Mouse (Mus musculus): ENCODE measurements around the gene Fhl4.

The Fhl4 gene

DNA sequence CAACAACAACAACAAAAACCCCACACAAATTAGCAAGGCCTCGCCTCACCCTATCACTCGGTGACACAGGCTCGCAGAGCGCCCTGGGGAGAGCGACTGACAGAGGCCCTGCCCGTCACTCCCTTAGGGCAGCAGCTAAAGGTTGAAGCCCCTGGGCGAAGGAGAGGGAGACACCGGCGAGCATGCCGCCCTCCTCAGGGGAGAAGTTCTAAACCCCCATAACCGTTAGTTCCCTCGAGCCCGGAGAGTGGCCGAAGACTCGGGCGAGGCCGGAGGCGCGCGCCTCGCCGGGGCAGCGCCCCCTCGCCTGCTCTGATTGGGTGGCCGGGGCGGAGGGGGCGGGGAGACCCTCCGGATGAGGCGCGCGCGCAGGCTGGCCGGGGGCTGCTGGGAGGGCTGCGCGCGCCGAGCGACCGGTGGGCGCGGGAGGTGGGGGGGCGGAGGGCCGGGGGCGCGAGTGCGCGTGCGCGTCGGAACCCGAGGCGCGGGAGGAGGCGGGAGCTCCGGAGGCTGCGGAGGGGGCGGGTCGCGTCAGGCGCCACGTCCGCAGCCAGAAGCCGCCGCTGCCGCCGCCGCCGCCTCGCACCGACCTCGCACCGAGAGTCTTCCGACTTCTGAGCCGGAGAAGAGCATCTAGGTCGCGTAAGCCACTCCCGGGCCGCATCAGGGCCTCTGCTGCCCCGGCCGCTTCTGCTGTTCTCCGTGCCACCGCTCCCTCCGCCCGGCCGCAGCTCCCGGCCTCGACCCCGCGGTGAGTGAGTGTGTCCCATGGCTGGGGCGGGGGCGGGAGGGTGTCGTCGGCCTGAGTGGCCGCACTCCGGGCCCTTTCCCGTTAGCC is at the start of gene Fhl4, which contains the start of gene Tmem263:
Gene Fhl4, minus strand, starts transcription at position 249 of the 838 bp plus-strand sequence.
Gene Tmem263, plus strand, starts transcription at position 381 of the 838 bp plus-strand sequence.
- peak; percentile 60 to 66 for DNase-seq (ENCODE audit: low spot score in 2 of 2)

DNA sequence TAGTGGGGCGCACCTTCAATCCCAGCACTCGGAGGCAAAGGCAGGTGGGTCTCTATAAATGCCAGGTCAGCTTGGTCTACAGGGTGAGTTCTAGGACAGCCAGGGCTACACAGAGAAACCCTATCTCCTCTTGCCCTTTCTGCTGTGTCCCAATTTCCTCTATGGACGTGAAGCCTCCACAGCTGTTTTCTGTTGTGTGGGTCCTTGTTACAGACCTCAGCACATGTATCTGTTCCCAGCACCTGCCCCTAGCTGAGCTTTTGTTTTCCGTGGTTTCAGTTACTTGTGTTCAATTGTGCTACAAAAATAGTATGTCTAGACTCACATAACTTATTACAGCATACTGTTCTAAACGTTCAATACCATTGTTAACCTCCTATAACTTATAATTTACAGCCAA is 46.9 kb upstream of the Fhl4 start:
- no peak for DNase-seq (ENCODE audit: low spot score in 2 of 2)

DNA sequence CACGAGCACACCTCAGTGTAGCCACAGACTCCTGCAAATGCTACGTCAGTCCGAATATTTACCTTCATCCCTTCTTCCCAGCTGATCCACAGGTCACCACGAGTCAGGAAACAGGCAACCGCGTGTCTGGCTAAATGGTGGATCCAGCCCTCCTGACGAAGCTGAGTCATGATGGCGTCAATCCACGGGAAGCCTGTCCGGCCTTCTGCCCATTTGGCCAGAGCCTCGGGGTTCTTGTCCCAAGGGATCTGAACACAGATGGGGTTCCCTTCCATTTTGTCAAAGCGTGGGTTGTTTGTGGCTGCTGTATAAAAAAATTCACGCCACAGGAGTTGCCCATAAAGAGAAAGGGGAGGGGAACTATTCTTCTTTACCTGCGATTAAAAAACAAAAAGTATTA is 44.0 kb upstream of the Fhl4 start:
- DNase-seq (ENCODE audit: low spot score in 2 of 2): no peak

DNA sequence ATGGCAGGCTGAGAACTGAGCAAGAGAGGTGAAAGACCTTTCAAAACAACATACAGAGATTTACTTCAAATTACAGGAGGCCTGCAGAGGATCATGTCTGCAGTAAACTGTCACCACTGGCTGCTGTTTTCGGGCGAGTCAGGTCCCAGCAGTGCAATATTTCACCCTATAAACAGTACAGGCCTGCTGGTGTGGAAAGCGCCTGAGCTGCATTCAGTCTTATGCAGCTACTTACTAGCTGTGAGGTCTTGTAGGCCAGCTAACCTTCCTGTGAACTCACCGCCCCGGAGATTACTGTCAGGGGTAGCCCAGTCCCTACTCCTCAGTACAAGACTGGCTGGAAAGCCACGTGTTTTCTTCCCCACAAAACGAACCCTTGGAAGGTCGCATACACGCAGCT is 39.2 kb upstream of the Fhl4 start:
- DNase-seq (ENCODE audit: low spot score in 2 of 2): no peak

DNA sequence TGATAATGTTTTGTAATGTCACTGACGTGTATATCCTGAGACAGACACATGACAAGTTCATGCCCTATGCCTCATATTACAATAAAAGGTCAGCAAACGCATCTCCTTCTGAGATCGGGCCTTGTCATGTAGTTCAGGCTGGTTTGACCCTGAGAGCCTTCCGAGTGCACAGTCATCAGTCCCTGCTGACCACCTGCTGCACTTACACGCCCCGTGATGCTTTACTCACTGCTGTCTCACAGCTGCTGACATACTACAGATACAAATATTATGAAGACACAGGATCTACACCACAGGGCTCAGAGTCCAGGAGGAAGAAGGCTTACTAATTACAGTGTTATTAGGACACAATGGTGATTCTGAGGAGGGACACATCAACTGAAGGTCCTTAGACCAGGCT is 34.3 kb upstream of the Fhl4 start:
- no peak for DNase-seq (ENCODE audit: low spot score in 2 of 2)

DNA sequence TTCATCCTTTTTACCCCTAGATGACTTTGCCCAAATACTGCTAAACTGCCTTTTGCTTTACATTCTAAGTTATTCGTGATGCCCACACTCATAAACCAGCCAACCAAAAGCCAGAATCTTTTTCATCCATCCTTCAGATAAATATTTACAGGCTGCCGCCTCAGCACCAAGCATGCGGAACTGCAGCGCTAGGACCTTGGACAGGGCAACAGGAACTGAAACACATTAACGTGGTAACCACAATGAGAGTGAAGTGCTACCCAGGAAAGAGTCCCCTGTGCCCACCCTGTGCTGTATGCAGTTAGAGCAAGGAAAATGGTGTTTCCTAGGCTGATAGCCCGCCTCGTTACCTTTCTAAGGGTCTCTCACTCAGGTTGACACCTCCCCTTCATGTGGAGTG is 26.2 kb upstream of the Fhl4 start:
- peak; percentile 13 to 25 for DNase-seq (ENCODE audit: low spot score in 2 of 2)

DNA sequence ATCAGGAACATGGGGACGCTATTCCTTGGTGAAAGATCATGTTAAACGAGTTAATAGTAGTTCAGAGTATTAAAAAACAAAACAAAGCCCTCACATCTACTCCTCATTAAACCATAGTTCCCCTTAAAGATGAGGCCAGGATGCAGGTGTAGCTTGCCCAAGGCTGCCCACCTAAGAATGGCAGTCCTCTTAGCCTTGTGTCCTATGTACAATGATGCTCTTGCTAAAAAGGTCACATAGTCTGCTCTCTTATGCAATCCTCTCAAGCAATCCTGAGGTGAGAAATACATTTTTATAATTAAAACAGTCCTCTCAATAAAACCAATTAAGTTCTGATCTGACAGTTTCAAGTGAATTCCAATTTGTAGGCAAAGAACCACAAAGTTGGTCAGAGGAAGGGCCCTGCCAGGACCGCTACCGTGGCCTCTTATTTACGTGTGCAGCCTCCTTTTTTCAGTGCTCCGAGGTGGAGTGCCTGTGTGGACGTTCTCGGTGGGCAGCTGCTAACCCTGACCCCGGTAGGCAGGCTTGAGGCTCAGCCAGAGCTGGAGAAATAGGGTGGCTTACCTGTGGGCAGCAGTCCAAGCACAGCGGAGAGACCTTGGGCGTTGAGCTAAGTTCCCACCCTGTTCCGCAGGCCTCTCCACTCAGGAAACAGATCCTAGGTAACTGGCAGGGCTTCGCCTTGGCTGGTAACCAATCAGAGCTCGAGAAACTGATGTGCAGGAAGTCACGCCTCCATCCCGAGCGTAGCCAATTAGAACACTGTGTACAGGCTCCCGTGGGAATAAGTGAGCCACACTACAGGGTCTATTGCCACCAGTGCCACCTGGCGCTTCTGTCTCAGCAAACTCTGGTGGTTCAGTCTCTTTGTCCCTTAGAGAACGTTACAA is 25.3 kb upstream of the Fhl4 start, which contains the start of gene Mterf2:
Gene Mterf2, minus strand, starts transcription at position 633 of the 893 bp plus-strand sequence.
- peak; percentile 68 to 89 for DNase-seq (ENCODE audit: low spot score in 2 of 2)

DNA sequence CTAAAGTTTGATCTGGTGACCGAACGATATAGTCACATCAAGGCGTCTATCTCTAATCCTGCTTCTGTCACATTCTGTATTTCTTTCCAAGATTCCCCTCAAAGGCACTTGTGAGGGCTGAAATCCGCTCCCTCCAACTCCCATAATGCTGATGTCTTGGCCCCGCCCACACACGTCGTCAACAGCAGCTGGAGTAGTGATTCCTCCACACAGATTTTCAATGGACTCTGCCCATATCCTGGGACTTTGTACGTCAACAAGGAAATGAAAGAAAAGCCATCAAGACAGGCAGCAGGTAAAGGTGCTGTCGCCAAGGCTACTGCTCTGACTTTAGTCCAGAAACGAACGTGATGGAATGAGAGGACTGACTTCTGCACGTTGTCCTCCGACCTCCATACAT is 22.9 kb upstream of the Fhl4 start:
- no peak for DNase-seq (ENCODE audit: low spot score in 2 of 2)

DNA sequence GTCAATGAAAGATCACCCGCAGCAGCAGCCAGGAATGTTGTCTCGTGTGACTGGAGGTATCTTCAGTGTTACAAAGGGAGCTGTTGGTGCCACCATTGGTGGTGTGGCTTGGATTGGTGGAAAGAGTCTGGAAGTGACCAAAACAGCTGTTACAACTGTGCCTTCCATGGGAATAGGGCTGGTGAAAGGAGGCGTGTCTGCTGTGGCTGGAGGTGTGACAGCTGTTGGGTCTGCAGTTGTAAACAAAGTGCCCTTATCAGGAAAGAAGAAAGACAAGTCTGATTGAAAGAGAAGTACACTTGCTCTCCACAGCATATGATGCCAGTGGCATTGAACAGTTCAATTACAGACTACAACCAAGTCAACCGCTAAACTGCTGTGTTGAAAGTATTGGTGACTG is 12.1 kb upstream of the Fhl4 start:
- no peak for DNase-seq (ENCODE audit: low spot score in 2 of 2)

DNA sequence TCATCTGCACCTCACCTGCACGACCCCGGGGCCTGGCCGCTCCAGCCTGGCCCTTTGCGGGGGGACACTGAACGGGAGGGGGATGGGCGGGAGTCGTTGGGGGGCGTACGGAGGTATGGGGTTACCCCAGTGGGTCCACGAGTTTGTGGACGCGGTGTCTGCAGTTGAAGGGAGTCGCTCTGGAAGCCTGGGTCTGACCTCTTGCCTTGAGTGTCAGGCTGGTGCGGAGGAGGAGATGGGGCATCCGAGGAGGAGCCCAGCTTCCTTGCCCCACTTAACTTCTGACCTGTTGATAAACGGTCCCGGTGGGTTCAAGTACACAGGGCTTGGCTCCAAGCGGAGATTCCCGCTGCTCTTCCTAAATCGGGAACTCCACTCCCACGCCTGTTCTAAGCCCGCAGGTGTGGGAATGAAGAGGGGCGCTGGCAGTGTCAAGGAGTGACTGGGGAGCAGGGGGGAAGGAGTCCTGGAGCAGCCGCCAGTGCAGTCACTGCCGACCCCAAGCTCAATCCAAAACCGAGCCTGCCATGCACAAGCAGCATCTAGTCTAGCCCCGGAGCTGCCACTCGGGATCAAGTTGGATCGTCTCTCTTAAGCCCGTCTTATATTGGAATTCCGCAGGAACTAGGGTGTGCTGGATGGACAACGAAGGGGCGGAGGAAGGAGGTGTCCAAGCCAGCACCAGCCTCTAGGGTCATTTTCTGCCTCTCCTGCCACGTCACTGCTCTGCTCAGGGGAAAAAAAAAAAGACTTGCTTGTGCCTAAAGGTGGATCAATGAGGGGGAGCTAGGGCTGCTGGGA is 990 bp upstream of the Fhl4 start:
- peak in 1 of 2 experiments; percentile 33 for DNase-seq (ENCODE audit: low spot score in 2 of 2)

DNA sequence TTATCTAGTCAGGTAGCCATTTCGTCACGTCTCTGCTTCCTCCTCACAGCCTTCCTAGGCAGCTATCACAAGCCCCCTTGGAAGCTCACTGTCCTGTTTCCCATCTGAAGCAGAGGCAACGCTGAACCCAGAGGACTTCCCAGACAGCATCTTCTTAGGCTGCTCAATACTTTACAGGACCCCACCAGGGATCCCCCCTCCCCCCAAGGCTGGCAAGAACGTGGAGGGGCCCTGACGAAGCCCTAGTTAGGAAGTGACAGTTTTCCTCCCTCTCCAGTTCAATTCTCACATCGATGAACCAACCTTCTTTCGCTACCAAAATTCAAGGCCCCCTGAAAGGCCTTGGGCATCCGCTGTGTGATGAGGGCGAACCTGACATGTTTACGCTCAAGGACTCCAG is 454 bp downstream of the Fhl4 start:
- no peak for DNase-seq (ENCODE audit: low spot score in 2 of 2)

DNA sequence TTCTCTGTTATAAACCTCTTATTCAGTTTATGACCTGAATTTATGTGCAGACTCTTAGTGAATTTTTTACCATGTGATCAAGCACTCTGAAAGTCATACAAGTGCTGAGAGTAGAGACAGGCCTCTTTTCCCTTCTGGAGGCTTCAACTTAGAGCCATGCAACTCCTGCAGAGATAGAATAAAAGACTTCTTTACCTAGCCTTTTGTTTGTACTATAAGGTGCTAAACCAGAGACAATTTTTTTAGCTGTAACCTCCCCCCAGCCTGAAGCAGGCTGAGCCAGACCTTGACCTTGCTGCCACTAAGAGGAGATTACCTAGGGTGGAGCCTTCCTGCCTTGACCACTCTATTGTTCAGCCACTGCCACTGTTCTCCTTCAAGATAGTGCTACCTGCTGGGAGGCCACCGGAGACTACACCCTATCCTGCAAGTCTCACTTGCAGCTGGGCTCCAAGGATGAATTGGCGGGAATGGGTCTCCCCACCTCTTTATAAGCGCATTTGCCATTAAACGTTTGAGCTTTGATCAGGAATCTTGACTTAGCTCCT is 30.6 kb downstream of the Fhl4 start:
- DNase-seq (ENCODE audit: low spot score in 2 of 2): no peak

DNA sequence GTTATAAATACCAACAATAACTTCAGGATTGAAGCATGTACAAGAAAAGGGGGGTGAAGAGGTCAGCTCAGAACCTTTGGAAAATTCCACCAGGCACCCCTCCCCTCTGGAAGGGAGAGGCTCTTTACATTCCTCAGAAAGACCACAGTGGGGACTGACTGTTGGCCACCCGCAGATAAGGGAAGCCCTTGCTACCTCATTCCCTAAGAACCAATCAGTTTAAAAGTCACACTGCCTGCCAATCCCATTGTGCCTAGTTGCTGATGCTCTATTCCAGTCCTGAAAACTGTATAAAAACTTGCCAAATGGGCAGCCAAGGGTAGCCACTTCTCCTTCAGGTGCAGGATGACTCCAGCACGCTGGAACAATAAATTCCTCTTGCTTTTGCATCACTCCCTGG is 47.4 kb downstream of the Fhl4 start:
- DNase-seq (ENCODE audit: low spot score in 2 of 2): no peak

DNA sequence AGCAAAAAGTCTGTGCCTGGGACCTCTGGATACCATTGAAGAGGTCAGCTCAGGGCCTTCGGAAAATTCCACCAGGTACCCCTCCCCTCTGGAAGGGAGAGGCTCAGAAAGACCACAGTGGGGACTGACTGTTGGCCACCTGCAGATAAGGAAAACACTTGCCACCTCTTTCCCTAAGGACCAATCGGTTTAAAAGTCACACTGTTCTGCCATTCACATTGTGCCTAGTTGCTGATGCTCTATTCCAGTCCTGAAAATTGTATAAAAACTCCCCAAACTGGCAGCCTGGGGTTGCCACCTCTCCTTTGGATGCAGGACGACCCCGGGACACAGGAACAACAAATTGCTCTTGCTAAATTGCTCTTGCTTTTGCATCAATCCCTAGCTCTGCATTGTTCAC is 49.8 kb downstream of the Fhl4 start:
- DNase-seq (ENCODE audit: low spot score in 2 of 2): no peak

DNA sequence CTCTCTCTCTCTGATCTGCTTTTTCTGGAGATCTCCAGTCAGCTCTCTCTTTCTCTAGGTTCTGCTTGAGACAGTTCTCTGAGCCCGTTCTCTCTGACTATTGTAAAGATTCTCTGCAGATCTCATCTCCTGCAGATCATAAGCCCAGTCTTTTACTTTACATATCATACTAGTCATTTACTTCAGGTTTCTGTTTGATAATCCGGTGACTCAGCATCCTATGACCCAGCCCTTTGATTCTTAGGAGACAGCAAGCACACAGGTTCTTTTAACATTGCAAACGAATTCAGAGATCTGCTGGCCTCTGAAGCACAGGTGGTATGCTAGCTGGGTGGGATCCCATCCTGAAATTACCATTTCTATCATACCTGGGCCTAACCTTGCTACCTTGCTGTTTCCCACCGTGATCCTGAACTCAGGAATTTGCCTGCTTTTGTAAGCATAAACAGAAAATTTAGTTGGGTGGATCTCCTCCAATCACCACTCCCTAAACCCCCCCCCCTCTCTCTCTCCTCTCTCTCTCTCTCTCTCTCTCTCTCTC is 51.6 kb downstream of the Fhl4 start:
- no peak for DNase-seq (ENCODE audit: low spot score in 2 of 2)

DNA sequence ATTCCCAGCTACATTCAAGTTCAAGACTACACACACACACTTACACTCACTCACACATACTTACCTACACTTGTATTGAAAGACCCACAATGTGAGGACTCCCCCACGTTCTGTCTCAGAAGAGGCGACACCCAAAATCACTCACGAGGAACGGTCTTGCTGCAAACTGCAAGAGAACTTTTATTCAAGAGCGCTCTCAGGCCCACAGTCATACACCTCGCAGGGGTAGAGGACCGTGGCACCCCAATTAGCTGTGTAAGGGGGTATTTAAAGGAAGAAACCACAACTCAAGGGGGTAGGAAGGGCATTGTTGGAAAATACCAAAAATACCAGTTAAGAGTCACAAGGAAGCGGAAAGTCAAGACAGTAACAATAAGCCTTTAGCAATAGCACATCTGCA is 54.3 kb downstream of the Fhl4 start:
- DNase-seq (ENCODE audit: low spot score in 2 of 2): no peak

DNA sequence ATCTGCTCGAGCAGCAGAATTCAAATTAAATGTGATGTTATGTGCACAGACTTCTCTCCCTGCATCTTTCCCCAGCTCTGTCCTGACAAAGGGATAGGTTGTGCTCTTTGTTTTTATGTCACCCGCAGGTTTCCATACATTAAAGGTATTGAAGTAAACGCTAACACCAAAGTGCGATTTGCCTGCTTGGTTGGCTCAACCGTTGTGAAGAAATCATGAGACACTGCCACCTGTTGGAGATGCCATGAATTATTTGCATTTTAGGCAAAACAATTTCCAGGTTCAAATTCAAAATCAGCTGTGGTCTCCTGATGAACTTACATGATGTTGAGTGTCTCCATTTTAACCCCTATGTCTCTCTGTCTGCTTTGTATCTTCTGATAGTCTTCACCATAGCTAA is 55.7 kb downstream of the Fhl4 start:
- DNase-seq (ENCODE audit: low spot score in 2 of 2): no peak
